Mouse (Mus musculus) ES-E14 (cell line): ENCODE measurements at regions not wholly inside any gene's neighbourhood (a gene's known extent, or its start where the extent isn't known, plus 50 kb on each side); places are given as distances from the start of the nearest gene placed in this dataset.

Experiments used
- DNase-seq: peaks from one replicate; pipeline ENCODE4 v3.0.0-alpha.2; 2013; ENCODE audit warnings: low read depth, low spot score
- H3K27ac ChIP-seq: 2 replicates; pipeline ENCODE4 v1.5.1; 2012; ENCODE audit warnings: low read depth, mild to moderate bottlenecking, low read length, moderate library complexity, mixed read lengths; ENCODE audit not compliant: poor library complexity, insufficient read depth, severe bottlenecking
- H3K36me3 ChIP-seq: 2 replicates; pipeline ENCODE4 v1.6.1; 2012; ENCODE audit warnings: mild to moderate bottlenecking, low read length, moderate library complexity, mixed read lengths; ENCODE audit not compliant: control insufficient read depth, poor library complexity, insufficient read depth, severe bottlenecking
- H3K4me1 ChIP-seq, 2 experiments: fragments of 150-350 bp in 1 of 2; sonication (generic) in 1 of 2; 2 replicates each; pipeline ENCODE4 v1.6.1; 2012; ENCODE audit warnings: low read length in 2 of 2, mild to moderate bottlenecking in 1 of 2, mixed read lengths in 1 of 2; ENCODE audit not compliant: control insufficient read depth in 2 of 2, insufficient read depth in 2 of 2, poor library complexity in 1 of 2
- H3K4me3 ChIP-seq, 2 experiments: fragments of 150-350 bp in 1 of 2; sonication (generic) in 1 of 2; 2 replicates each; pipeline ENCODE4 v1.5.1; 2012; ENCODE audit warnings: low read length in 2 of 2, low read depth in 1 of 2, mild to moderate bottlenecking in 1 of 2, mixed read lengths in 1 of 2; ENCODE audit not compliant: insufficient read depth in 1 of 2, poor library complexity in 1 of 2, severe bottlenecking in 1 of 2
- H3K9ac ChIP-seq: 2 replicates; pipeline ENCODE4 v1.6.1; 2012; ENCODE audit warnings: low read depth, mild to moderate bottlenecking, low read length, mixed read lengths; ENCODE audit not compliant: poor library complexity, insufficient read depth, severe bottlenecking
- H3K9me3 ChIP-seq: fragments of 150-350 bp; sonication (generic); 2 replicates; pipeline ENCODE4 v1.6.1; 2012; ENCODE audit warnings: low read depth, mild to moderate bottlenecking, low read length; ENCODE audit not compliant: control insufficient read depth, insufficient read depth
- CHD2 ChIP-seq: IDR thresholded peaks from 2 replicates; pipeline ENCODE4 v1.6.1; 2014; ENCODE audit warnings: mild to moderate bottlenecking, low read depth, low read length, inconsistent platforms
- HCFC1 ChIP-seq: IDR thresholded peaks from 2 replicates; pipeline ENCODE4 v1.6.1; 2012; ENCODE audit warnings: low read length, inconsistent platforms, borderline replicate concordance; ENCODE audit not compliant: insufficient read depth
- MAFK ChIP-seq: IDR thresholded peaks from 2 replicates; pipeline ENCODE4 v1.6.1; 2014; ENCODE audit warnings: mild to moderate bottlenecking, low read depth, low read length, inconsistent platforms; ENCODE audit not compliant: insufficient read depth
- ZC3H11A ChIP-seq: IDR thresholded peaks from 2 replicates; pipeline ENCODE4 v1.6.1; 2012; ENCODE audit warnings: low read depth, mild to moderate bottlenecking, inconsistent platforms, low read length, borderline replicate concordance
- ZNF384 ChIP-seq: IDR thresholded peaks from 2 replicates; pipeline ENCODE4 v1.6.1; 2012; ENCODE audit warnings: low read depth, low read length, inconsistent platforms
- in situ Hi-C, 2 experiments: fragments of 600-800 bp; cut with MboI; formaldehyde crosslinking; loops; one replicate each; pipeline ENCODE4 v1.15.1; 2025; ENCODE audit warnings: low sequenced_read_pairs in 2 of 2, inconsistent platforms in 1 of 2; ENCODE audit not compliant: unreplicated experiment in 2 of 2

- no peak overlapping the region for H3K9ac ChIP-seq
- no peaks in the 10 kb centered on the region for H3K36me3 ChIP-seq
- no peak overlapping the region for H3K4me3 ChIP-seq
- H3K27ac ChIP-seq: no peak overlapping the region
- in situ Hi-C loops: no loop called here
- DNase-seq: no peak
- H3K4me1 ChIP-seq: no peaks in the 10 kb centered on the region
- H3K9me3 ChIP-seq: no peaks in the 10 kb centered on the region
- TF ChIP-seq ZNF384: no peak
Measured at GRCm38 (mm10) chr1:65681960-65682359, 244.4 kb upstream of the Crygf start.

GRCm38 (mm10) chr1:65687322-65687721 is 239.0 kb upstream of the Crygf start:
- no peaks in the 10 kb centered on the region for H3K9me3 ChIP-seq
- H3K36me3 ChIP-seq: no peaks in the 10 kb centered on the region
- H3K9ac ChIP-seq: no peak overlapping the region
- in situ Hi-C loops: no loop called here
- H3K4me1 ChIP-seq: no peaks in the 10 kb centered on the region
- no peak overlapping the region for H3K27ac ChIP-seq
- H3K4me3 ChIP-seq: no peak overlapping the region
- DNase-seq: no peak
- TF ChIP-seq ZNF384: no peak
- no peak for TF ChIP-seq HCFC1
- no peak for TF ChIP-seq CHD2
- TF ChIP-seq MAFK: no peak
- no peak for TF ChIP-seq ZC3H11A

GRCm38 (mm10) chr1:65730262-65730661 is 196.1 kb upstream of the Crygf start:
- H3K9me3 ChIP-seq: no peaks in the 10 kb centered on the region
- TF ChIP-seq HCFC1: no peak
- DNase-seq: no peak
- H3K36me3 ChIP-seq: no peaks in the 10 kb centered on the region
- H3K4me1 ChIP-seq: no peaks in the 10 kb centered on the region
- no peak overlapping the region for H3K4me3 ChIP-seq
- H3K9ac ChIP-seq: no peak overlapping the region
- H3K27ac ChIP-seq: no peak overlapping the region
- in situ Hi-C loops: no loop called here

GRCm38 (mm10) chr1:65757951-65758350 is 168.4 kb upstream of the Crygf start:
- in situ Hi-C loops: no loop called here
- H3K36me3 ChIP-seq: no peaks in the 10 kb centered on the region

GRCm38 (mm10) chr1:65761141-65761540 is 165.2 kb upstream of the Crygf start:
- TF ChIP-seq HCFC1 (no peak), CHD2 (no peak), ZC3H11A (no peak), MAFK (no peak), ZNF384 (no peak)
- H3K9me3 ChIP-seq: no peaks in the 10 kb centered on the region
- in situ Hi-C loops: no loop called here
- no peaks in the 10 kb centered on the region for H3K4me1 ChIP-seq
- no peak for DNase-seq
- no peak overlapping the region for H3K27ac ChIP-seq
- no peak overlapping the region for H3K9ac ChIP-seq
- no peak overlapping the region for H3K4me3 ChIP-seq
- H3K36me3 ChIP-seq: no peaks in the 10 kb centered on the region

More at GRCm38 (mm10) chr1:65757951-65758350, 168.4 kb upstream of the Crygf start:
- no peak for DNase-seq
- Histone ChIP-seq H3K4me3 (no peak overlapping the region), H3K9me3 (no peaks in the 10 kb centered on the region), H3K27ac (no peak overlapping the region), H3K9ac (no peak overlapping the region), H3K4me1 (no peaks in the 10 kb centered on the region)
- TF ChIP-seq CHD2: no peak
- no peak for TF ChIP-seq ZC3H11A
- no peak for TF ChIP-seq HCFC1
- TF ChIP-seq ZNF384: no peak
- TF ChIP-seq MAFK: no peak
